Mouse (Mus musculus) midbrain, embryonic 11.5 days (tissue): ENCODE measurements at regions not wholly inside any gene's neighbourhood (a gene's known extent, or its start where the extent isn't known, plus 50 kb on each side); places are given as distances from the start of the nearest gene placed in this dataset.
A peak's percentile ranks its signal among the peaks of the same experiment; 100 is the strongest.

ENCODE experiments used
- ATAC-seq: fragments of 200-750 bp; cut with Nextera tagmentation; 2 replicates; pipeline ENCODE4 v1.8.0; 2017; ENCODE audit warnings: moderate TSS enrichment, moderate library complexity; ENCODE audit not compliant: low FRiP score
- DNase-seq: peaks from one replicate; pipeline ENCODE4 v3.0.0; 2015; ENCODE audit warnings: low spot score; ENCODE audit errors: missing footprints
- H3K27ac ChIP-seq: fragments of 300-500 bp; sonication (generic); 2 replicates; pipeline ENCODE4 v1.5.1; 2014; ENCODE audit warnings: low read depth, low read length
- H3K27me3 ChIP-seq: fragments of 300-500 bp; sonication (generic); 2 replicates; pipeline ENCODE4 v1.6.1; 2014; ENCODE audit warnings: mild to moderate bottlenecking, low read length, moderate library complexity, mixed read lengths; ENCODE audit not compliant: control insufficient read depth, insufficient read depth
- H3K36me3 ChIP-seq: fragments of 300-500 bp; sonication (generic); 2 replicates; pipeline ENCODE4 v1.6.1; 2014; ENCODE audit warnings: mild to moderate bottlenecking, low read length, moderate library complexity, mixed read lengths; ENCODE audit not compliant: control insufficient read depth, insufficient read depth
- H3K4me1 ChIP-seq: fragments of 300-500 bp; sonication (generic); 2 replicates; pipeline ENCODE4 v1.6.1; 2014; ENCODE audit warnings: low read length; ENCODE audit not compliant: control insufficient read depth, insufficient read depth
- H3K4me2 ChIP-seq: fragments of 300-500 bp; sonication (generic); 2 replicates; pipeline ENCODE4 v1.6.1; 2014; ENCODE audit warnings: mild to moderate bottlenecking, moderate library complexity
- H3K4me3 ChIP-seq: fragments of 300-500 bp; sonication (generic); 2 replicates; pipeline ENCODE4 v1.5.1; 2014; ENCODE audit warnings: low read depth, low read length
- H3K9ac ChIP-seq: fragments of 300-500 bp; sonication (generic); 2 replicates; pipeline ENCODE4 v1.6.1; 2014; ENCODE audit warnings: low read length
- H3K9me3 ChIP-seq: fragments of 300-500 bp; sonication (generic); 2 replicates; pipeline ENCODE4 v1.6.1; 2016; ENCODE audit warnings: low read length; ENCODE audit not compliant: control insufficient read depth
- WGBS: fragments of 180-500 bp; shearing (Covaris S2); extraction: QIAGEN DNeasy Blood & Tissue Kit; methylation state at CpG from one replicate; pipeline ENCODE4 v1.1.7; 2014; 5-methylcytosine and 5-hydroxymethylcytosine counted together

- Histone ChIP-seq H3K4me1 (peaks cover 4% of the 10 kb centered on the region; the same call in 1 of the 2 replicates), H3K27me3 (no peaks in the 10 kb centered on the region), H3K4me2 (no peak overlapping the region), H3K4me3 (no peak overlapping the region), H3K9me3 (no peaks in the 10 kb centered on the region), H3K36me3 (no peaks in the 10 kb centered on the region), H3K27ac (no peak overlapping the region), H3K9ac (no peak overlapping the region)
- DNase-seq: peak; percentile 86
- WGBS: 58% methylated on average over 11 of the region's 11 CpGs
- no peak for ATAC-seq
Observed at GRCm38 (mm10) chr13:99055609-99056321, 71.4 kb upstream of the 1700024P04Rik start.

- Histone ChIP-seq H3K27ac (no peak overlapping the region), H3K4me3 (no peak overlapping the region), H3K27me3 (no peaks in the 10 kb centered on the region), H3K4me2 (no peak overlapping the region), H3K36me3 (no peaks in the 10 kb centered on the region), H3K9ac (no peak overlapping the region), H3K4me1 (peaks cover 4% of the 10 kb centered on the region; the same call in 1 of the 2 replicates), H3K9me3 (no peaks in the 10 kb centered on the region)
- DNase-seq (no peak), ATAC-seq (no peak)
- WGBS: 93% methylated on average over 1 of the region's 1 CpGs
Observed at GRCm38 (mm10) chr13:99052076-99052475, 67.7 kb upstream of the 1700024P04Rik start.

- no peak overlapping the region for H3K4me3 ChIP-seq
- no peaks in the 10 kb centered on the region for H3K36me3 ChIP-seq
- WGBS: 63% methylated on average over 4 of the region's 4 CpGs
- no peaks in the 10 kb centered on the region for H3K4me1 ChIP-seq
- DNase-seq: no peak
- no peak overlapping the region for H3K27ac ChIP-seq
- ATAC-seq: no peak
- H3K4me2 ChIP-seq: no peak overlapping the region
- no peak overlapping the region for H3K9ac ChIP-seq
- no peaks in the 10 kb centered on the region for H3K27me3 ChIP-seq
- H3K9me3 ChIP-seq: no peaks in the 10 kb centered on the region
Observed at GRCm38 (mm10) chr13:99049699-99050098, 65.3 kb upstream of the 1700024P04Rik start.

GRCm38 (mm10) chr13:99048651-99049100 lies 64.3 kb upstream of the 1700024P04Rik start:
- Histone ChIP-seq H3K4me2 (no peak overlapping the region), H3K27ac (no peak overlapping the region), H3K9ac (no peak overlapping the region), H3K4me1 (no peaks in the 10 kb centered on the region), H3K36me3 (no peaks in the 10 kb centered on the region), H3K9me3 (no peaks in the 10 kb centered on the region), H3K27me3 (no peaks in the 10 kb centered on the region), H3K4me3 (no peak overlapping the region)
- no peak for ATAC-seq
- DNase-seq: no peak
- WGBS: 86% methylated on average over 5 of the region's 5 CpGs

- no peak overlapping the region for H3K4me2 ChIP-seq
- no peaks in the 10 kb centered on the region for H3K36me3 ChIP-seq
- H3K4me3 ChIP-seq: no peak overlapping the region
- no peak overlapping the region for H3K27ac ChIP-seq
- ATAC-seq: no peak
- no peak overlapping the region for H3K9ac ChIP-seq
- WGBS: 85% methylated on average over 7 of the region's 7 CpGs
- no peaks in the 10 kb centered on the region for H3K9me3 ChIP-seq
- DNase-seq: no peak
- H3K4me1 ChIP-seq: no peaks in the 10 kb centered on the region
- H3K27me3 ChIP-seq: no peaks in the 10 kb centered on the region
Observed at GRCm38 (mm10) chr13:99047219-99047618, 62.9 kb upstream of the 1700024P04Rik start.

GRCm38 (mm10) chr13:99046737-99047136 lies 62.4 kb upstream of the 1700024P04Rik start:
- DNase-seq (no peak), ATAC-seq (no peak)
- 93% methylated on average over 1 of the region's 1 CpGs for WGBS
- H3K4me3 ChIP-seq: no peak overlapping the region
- no peak overlapping the region for H3K4me2 ChIP-seq
- H3K36me3 ChIP-seq: no peaks in the 10 kb centered on the region
- no peak overlapping the region for H3K9ac ChIP-seq
- no peaks in the 10 kb centered on the region for H3K27me3 ChIP-seq
- no peaks in the 10 kb centered on the region for H3K9me3 ChIP-seq
- no peaks in the 10 kb centered on the region for H3K4me1 ChIP-seq
- no peak overlapping the region for H3K27ac ChIP-seq

GRCm38 (mm10) chr13:99042086-99042485 lies 57.7 kb upstream of the 1700024P04Rik start:
- Histone ChIP-seq H3K36me3 (no peaks in the 10 kb centered on the region), H3K4me2 (no peak overlapping the region), H3K9me3 (no peaks in the 10 kb centered on the region), H3K9ac (no peak overlapping the region), H3K4me3 (no peak overlapping the region), H3K4me1 (no peaks in the 10 kb centered on the region), H3K27ac (no peak overlapping the region), H3K27me3 (no peaks in the 10 kb centered on the region)
- 96% methylated on average over 6 of the region's 6 CpGs for WGBS
- DNase-seq (no peak), ATAC-seq (no peak)

GRCm38 (mm10) chr13:99041256-99041655 lies 56.9 kb upstream of the 1700024P04Rik start:
- no peak for DNase-seq
- no peaks in the 10 kb centered on the region for H3K9me3 ChIP-seq
- H3K27me3 ChIP-seq: no peaks in the 10 kb centered on the region
- H3K4me2 ChIP-seq: no peak overlapping the region
- WGBS: 93% methylated on average over 6 of the region's 6 CpGs
- H3K4me3 ChIP-seq: no peak overlapping the region
- H3K4me1 ChIP-seq: no peaks in the 10 kb centered on the region
- H3K36me3 ChIP-seq: no peaks in the 10 kb centered on the region
- no peak overlapping the region for H3K27ac ChIP-seq
- no peak for ATAC-seq
- H3K9ac ChIP-seq: no peak overlapping the region

- WGBS: 92% methylated on average over 6 of the region's 6 CpGs
Observed at GRCm38 (mm10) chr13:99040846-99041245, 56.5 kb upstream of the 1700024P04Rik start.

More at GRCm38 (mm10) chr13:99040846-99041245, 56.5 kb upstream of the 1700024P04Rik start:
- Histone ChIP-seq H3K4me1 (no peaks in the 10 kb centered on the region), H3K9me3 (no peaks in the 10 kb centered on the region), H3K27me3 (no peaks in the 10 kb centered on the region), H3K9ac (no peak overlapping the region), H3K4me3 (no peak overlapping the region), H3K27ac (no peak overlapping the region), H3K4me2 (no peak overlapping the region), H3K36me3 (no peaks in the 10 kb centered on the region)
- no peak for ATAC-seq
- DNase-seq: no peak
